Mouse (Mus musculus) cerebellum, postnatal 10 days (tissue): ENCODE measurements at regions not wholly inside any gene's neighbourhood (a gene's known extent, or its start where the extent isn't known, plus 50 kb on each side); places are given as distances from the start of the nearest gene placed in this dataset.

Experiments
- DNase-seq, 2 experiments: peaks; one replicate each; pipeline ENCODE4 v3.0.0; 2021; ENCODE audit warnings: mixed read lengths in 2 of 2

GRCm38 (mm10) chr15:13765411-13765810 lies 591.9 kb upstream of the Cdh6 start:
- DNase-seq, result no peak

GRCm38 (mm10) chr15:13764587-13764986 lies 591.1 kb upstream of the Cdh6 start:
- no peak for DNase-seq

GRCm38 (mm10) chr15:13746559-13746958 lies 573.1 kb upstream of the Cdh6 start:
- no peak for DNase-seq

- no peak for DNase-seq
These were observed 532.8 kb upstream of the Cdh6 start for GRCm38 (mm10) chr15:13706276-13706675.

GRCm38 (mm10) chr15:13705187-13705586 lies 531.7 kb upstream of the Cdh6 start:
- DNase-seq, result no peak

GRCm38 (mm10) chr15:13668193-13668592 lies 494.7 kb upstream of the Cdh6 start:
- peak in 1 of 2 experiments; percentile 3 for DNase-seq

- DNase-seq, result peak; percentile 3 to 4
These were observed 493.8 kb upstream of the Cdh6 start for GRCm38 (mm10) chr15:13667278-13667677.

GRCm38 (mm10) chr15:13662275-13662674 lies 488.8 kb upstream of the Cdh6 start:
- no peak for DNase-seq

- DNase-seq, result no peak
These were observed 481.6 kb upstream of the Cdh6 start for GRCm38 (mm10) chr15:13655038-13655437.

GRCm38 (mm10) chr15:13635346-13635940 lies 462.0 kb upstream of the Cdh6 start:
- peak; percentile 7 to 14 for DNase-seq

GRCm38 (mm10) chr15:13602133-13602532 lies 428.7 kb upstream of the Cdh6 start:
- no peak for DNase-seq

GRCm38 (mm10) chr15:13597856-13598255 lies 424.4 kb upstream of the Cdh6 start:
- peak; percentile 47 to 62 for DNase-seq

- DNase-seq, result no peak
These were observed 420.3 kb upstream of the Cdh6 start for GRCm38 (mm10) chr15:13593823-13594222.

- no peak for DNase-seq
These were observed 417.4 kb upstream of the Cdh6 start for GRCm38 (mm10) chr15:13590864-13591263.

- no peak for DNase-seq
These were observed 409.8 kb upstream of the Cdh6 start for GRCm38 (mm10) chr15:13583300-13583699.

- DNase-seq, result no peak
These were observed 408.7 kb upstream of the Cdh6 start for GRCm38 (mm10) chr15:13582134-13582533.

- peak in 1 of 2 experiments; percentile 13 for DNase-seq
These were observed 400.1 kb upstream of the Cdh6 start for GRCm38 (mm10) chr15:13573621-13574020.

GRCm38 (mm10) chr15:13560920-13561319 lies 387.4 kb upstream of the Cdh6 start:
- DNase-seq, result peak; percentile 47 to 58

- DNase-seq, result no peak
These were observed 375.8 kb upstream of the Cdh6 start for GRCm38 (mm10) chr15:13549207-13549837.

- peak; percentile 22 to 34 for DNase-seq
These were observed 366.6 kb upstream of the Cdh6 start for GRCm38 (mm10) chr15:13540026-13540425.

- no peak for DNase-seq
These were observed 360.5 kb upstream of the Cdh6 start for GRCm38 (mm10) chr15:13534017-13534416.

GRCm38 (mm10) chr15:13529960-13530359 lies 356.5 kb upstream of the Cdh6 start:
- no peak for DNase-seq

- DNase-seq, result no peak
These were observed 355.6 kb upstream of the Cdh6 start for GRCm38 (mm10) chr15:13529050-13529449.
